Mouse (Mus musculus) gastrocnemius, postnatal 10 days (tissue): ENCODE measurements around the gene Il17rb. TPM values are rescaled to one million over a fixed set of nuclear protein-coding genes. Genes with fewer than 3 reads are reported as not detected.
A peak's percentile ranks its signal among the peaks of the same experiment; 100 is the strongest.

ENCODE experiments used
- DNase-seq: peaks from one replicate; pipeline ENCODE4 v3.0.0; 2021; ENCODE audit warnings: mixed read lengths
- total RNA-seq, 2 experiments: library from RNA; stranded (reverse); gene quantifications; 2 replicates each; pipeline ENCODE4 v1.2.3; 2021

Il17rb gene
- total RNA-seq, 2 experiments from 2014 or later: 0.16 TPM; not detected in 1

DNA sequence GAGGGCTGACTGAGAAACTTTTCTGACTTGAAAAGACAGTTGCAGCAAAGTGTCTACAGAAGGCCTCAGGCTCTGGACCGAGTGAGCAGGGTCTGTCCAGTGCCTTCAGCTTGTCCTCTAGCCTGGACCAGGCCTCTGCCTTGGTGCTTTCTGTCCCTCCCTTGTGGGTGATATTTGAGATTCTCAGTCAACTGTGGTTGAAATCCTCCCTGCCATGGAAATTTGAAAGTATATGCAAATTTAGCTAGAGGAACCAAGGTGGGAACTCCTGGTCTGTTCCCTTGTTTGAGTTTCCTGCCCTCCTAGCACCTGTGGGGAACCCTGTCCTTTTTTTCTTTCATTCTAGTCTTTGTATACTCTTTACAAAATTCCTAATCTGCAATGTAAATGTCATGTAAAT lies 6.3 kb upstream of the Il17rb start:
- no peak for DNase-seq

DNA sequence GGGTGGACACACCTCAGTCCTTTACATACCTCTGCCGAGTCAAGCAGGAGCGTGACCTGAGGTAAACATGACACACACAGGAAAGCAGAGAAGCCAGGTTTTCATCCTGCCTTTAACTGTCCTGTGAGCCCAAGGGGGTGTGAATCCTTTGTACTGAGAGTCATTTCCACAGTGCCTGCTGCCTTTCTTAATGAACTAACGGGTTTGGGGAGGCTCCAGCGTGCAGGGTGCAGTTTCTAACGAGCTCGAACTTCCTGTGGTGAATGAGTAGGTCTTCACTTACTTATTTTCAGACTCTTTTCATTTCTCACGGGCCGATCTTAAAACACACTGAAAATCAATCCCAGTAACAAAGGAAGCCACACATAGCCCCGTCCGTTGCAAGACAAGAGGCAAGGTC lies 5.8 kb upstream of the Il17rb start:
- DNase-seq: no peak

DNA sequence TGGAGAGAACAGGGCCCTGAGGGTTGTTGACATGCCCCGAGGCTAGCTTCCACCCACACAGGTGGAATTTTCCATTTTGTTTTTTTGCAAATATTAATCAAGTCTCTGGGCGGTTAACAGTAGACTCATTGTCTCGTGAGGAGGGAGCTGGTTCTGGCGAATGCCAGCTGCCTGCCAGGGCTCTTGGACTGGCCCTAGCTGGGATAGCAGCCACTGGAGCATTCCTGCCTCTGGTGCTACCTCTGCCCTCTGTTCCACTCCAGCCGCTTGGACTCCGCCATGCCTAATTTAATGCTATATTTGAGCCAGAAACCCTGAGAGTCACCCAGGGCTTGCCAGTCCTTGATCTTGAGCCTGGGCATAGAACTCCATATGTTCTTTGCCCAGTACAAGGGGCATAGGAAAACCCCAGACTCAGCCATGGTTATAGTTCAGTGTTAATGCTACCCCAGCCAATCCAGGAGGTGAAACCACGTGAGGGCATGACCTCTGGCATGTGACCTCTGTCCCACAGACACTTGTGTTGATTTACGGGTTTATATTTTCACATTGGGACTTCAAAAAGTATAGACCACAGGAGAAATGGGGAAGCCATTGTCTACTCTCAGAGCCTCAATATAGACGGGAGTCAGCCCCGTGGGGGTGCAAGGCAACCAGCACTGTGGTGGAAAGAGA lies 3.3 kb upstream of the Il17rb start:
- no peak for DNase-seq

DNA sequence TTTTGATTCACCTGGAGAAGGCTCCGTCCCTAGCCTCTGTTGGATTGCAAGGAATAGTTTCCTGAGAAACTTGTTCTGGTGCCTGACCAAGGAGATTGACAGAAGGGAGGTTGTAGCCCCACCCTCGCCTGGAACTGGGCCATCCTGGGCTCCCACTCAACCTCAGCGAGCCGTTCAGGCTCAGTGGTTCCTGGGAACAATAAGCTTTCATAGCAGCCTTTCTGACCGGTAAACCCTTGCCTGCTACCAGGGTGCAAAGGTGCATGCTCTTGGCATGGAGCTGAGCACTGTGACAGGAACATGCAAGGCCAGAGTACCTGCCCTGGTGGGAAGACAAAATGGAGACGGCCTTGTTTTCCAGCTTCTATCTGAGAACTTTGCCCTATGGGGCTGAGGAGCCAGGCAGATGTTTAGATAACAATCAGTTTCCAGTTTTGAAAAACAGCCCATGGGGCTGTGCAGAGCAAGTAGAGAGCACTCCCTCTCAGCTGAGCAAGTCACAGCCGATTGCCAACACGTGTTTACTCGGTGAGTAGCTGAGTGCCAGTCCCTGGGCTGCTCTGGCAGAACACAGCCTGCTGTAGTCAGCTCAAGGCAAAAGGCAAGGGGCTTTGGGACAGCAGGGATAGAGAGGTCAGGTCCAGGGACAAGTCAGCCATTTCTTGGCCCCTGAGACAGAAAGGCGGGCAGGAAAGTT lies 1.3 kb upstream of the Il17rb start:
- peak; percentile 73 for DNase-seq

DNA sequence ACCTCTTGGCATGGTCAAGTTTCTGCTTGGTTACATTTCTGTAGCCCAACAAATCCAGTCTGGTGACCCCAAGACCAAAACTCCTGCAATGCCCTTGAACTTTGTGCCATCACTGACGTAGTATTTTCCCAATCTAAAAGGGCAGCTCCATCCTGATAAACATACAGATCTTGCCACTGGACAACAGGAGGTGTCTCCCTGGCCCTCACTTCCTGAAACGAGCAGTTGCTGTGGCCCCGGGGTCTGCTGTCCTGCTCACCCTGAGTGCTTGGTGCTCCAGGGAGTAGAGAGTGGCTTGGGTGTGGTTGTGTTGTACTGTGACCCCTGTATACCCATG lies 9.3 kb downstream of the Il17rb start:
- DNase-seq: no peak

DNA sequence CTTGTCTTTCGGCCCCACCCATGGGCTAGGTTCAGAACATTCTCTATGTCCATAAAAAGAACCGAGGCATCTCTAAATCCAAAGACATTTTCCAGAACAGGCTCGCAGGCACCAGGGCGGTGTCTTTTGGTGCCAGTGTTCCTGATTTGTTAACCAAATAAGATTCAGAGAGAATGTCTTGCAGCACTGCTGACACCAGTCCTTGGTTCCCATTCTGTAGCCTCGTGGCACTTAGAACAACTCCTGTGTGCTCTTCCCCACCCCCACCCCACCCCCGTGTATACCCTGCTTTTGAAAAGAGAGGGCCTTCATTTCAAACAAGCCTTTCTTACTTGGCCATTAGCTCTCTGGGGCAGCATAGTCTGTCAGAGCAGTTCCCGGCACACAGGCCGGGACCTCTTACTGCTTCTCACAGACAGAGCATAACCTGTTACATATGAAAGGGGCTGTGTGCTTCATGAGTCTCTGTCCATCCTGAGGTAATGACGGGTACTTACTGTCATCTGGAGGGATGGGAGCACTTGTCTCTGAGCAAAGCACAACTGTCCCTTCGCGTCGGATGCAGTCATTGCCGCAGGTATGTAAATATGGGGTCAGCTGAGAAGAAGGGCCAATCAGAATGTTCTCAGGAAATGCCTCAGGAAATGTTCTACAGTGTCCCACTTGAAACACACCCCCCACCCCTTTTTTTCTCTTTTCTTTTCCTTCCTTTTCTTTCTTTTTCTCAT lies 9.8 kb downstream of the Il17rb start:
- DNase-seq: no peak

DNA sequence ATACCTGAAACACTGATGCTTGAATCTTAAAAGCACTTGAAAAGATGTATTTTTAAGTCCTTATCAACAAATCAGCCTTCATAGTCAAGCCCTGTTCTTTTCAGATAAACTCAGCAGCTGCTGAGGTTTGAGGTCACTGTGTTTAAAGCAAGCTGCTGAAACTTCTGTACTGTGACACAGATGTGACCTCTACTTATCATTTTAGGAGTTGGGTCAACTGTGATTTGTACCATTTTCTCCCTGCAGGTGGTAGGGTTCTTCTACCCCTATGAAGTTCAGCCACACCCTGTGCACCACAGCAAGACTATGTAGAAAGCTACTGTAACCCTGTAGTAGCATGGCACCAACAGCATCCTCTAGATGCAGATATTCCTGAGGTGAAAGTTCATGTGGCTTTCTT lies 11.4 kb downstream of the Il17rb start:
- no peak for DNase-seq

DNA sequence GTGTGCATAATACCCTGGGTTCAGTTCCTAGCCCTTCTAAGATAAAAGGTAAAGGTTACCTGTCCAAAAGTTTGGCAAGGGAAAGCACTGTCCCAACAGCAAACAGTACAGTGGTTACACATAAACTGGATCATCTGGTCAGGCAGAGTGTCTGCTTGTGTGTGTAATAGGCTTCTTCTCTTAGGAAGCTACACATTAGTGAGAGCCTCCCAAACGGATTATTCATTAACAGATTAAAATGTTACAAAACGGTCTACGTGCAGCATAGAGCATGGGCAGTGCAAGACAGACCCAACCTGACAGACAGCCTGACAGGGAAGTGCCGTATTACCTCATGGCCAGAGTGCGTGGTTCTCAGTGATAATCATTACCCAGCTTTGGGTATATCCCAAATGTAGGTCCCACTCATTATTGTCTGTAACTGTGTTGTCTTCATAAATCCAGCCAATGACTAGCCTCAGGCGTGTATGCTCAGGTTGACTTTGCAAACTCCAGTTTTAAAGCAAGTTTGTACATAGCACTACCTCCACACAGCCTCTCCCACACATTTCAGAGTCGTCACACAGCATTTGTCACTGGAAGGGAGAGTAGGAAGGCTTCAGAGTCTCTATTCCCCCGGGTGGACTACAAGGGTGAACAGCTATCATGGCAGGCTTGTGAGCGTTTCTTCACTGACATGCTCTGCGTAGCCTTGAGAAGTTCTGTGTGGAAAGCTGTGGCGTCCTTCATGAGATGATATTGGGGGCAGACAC lies 12.5 kb downstream of the Il17rb start:
- DNase-seq: no peak

DNA sequence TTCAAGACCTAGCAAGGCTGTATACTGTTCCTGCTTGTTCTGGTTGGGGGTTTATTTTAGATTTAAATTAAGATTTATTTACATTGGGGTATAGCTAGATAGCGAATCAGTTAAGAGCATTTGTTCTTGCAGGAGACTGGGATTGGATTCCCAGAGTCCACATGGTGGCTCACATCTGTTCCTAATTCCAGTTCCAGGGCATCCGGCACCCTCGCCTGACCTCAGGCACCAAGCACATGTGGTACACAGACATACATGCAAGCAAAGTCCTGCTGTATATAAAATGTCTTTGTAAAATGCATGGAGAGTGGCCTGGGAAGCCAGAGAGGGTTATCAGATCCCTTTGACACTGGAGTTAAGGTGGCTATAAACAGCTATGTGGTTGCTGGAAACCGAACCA lies 13.7 kb downstream of the Il17rb start:
- no peak for DNase-seq

DNA sequence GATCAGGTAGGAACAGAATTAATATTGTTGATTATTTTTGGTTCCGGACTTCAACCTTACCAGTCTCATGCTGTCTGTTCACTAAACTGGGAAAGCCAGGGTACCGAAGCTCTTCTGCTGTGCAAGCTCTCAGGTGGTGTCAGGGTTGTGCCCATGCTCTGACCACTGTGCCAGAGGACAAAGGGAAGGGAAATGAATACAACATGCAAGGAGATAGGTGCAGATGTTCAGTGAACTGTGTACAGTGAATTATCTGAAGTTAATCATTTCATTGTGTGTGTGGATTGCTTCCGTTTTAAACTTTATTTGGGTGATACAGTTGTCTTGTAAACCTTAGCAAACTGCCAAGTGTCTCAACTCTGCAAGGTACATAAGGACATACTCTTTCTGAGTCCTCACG lies 20.4 kb downstream of the Il17rb start:
- DNase-seq: no peak

DNA sequence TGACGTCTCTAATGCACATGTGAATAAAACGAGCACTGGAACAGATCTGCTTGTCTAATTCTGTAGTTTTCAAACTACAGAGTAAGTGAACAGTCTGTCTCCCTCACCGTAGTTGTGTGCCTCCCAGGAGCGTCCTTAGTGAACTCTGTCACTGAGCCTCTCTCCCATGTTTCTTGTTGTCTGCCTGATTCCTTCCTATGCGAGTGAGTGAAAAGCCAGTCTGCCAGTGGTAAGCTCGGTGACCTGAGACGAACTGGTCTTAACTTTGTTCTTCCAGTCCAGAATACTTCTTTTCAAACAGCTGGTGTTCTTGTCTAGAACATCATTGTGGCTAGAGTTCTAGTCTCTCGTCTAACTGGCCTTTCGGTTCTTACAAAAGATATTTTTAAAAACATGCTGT lies 21.0 kb downstream of the Il17rb start:
- DNase-seq: no peak

DNA sequence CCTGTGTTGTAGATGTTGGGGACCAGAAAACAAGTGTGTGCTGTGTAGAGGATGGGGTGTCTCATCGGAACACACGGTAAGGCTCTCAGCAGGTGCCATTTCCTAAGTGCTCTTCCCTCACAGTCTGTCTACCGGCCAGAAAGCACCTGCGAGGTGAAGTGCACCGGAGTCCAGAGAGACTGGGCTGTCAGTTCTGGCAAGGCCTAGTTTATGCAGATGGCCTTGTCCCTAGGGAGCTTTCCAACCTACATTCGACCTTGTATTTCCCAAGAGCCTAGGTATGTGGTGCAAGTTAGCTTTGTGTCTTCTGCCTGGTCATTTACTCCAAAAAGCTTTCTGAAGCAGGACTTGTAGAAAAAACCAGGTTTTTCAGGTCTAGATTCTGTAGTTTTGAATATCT lies 21.4 kb downstream of the Il17rb start:
- DNase-seq: no peak

DNA sequence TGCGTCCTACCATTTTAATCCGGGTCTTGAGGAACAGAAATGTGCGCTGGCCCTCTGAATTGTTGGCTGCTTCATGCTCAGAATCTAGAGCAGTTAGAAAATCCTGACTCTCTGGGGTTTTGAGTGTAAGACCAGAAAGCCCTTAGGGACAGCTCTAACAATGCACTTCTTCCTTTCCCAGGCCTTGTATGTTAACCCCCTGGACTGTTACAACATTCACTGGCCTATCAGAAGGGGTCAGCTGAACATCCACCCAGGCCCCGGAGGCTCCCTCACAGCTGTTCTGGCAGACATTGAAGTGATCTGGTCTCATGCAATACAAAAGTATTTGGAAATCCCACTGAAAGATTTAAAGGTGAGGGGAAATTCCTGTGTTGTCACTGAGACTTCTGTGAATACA lies 22.6 kb downstream of the Il17rb start:
- no peak for DNase-seq

DNA sequence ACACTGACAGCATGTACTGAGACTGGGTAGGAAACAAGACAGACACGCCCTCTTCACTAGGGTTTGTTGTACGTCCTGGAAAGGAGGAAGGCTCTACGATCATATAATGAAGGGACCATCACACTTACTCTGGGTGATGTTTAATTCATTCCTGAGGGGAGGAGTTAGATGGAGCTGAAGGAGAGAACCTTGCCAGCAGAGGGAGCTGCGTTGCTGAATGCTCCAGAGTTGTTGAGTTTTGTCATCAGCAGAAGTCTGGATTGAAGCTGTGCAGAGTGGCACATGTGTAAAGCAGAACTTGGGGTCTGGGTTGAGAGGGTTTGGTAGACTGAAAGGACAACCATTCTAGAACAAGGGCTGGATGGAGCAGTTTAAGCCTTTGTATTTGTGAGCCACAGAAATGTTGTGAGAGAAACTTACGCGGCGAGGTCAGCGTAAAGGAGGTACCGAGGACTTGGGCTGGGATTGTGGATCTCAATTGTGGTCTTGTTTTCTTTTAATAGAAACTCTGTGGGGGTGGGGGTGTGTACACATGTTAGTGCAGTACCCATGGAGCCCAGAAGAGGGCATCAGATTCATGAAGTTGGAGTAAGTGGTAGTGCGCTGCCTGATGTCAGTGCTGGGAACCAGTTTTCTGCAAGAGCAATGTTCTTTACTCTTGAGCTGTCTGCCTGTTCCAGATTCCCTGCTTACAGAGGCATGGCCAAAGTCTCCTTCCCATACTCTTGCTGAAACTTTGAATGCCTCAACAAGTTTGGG lies 28.1 kb downstream of the Il17rb start:
- no peak for DNase-seq

DNA sequence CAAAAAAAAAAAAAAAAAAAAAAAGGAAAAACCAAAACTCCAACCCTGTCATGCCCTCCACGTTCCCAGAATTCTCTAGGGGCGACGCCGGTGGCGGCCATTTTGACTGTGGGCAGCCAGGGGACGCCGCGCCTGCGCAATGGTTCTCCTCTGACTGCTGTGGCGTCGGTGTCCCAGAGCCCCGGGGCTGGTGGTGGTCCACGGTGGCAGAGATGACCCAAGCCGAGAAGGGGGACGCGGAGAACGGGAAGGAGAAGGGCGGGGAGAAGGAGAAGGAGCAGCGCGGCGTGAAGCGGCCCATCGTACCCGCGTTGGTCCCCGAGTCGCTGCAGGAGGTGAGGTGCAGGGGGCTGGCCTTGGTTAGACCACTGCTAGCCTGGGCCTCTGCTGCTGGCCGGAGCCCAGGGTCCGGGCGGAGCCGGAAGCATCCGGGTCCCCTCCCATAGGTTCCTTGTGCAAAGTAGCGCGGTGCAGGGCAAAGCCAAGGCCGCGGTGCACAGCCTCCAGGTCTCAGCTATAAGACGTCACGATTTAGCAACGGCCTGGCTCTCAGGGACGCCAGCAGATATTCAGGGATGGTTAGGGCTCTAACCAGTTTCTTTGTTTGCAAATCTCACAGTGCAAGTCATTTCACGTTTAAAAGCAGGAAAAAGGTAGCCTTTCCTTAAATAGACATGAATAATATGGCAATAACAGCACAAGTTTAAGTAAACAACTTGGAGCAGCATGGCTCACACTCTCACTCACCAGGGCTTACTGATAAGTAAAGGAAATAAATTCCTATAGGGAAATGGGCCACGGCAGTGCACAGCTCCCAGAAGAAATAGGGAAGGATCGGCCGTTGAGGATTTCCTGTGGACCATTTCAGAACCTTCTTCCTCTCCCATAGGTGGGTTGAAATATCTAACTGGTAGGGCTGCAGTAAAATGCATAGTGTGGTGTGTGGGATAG lies 30.2 kb downstream of the Il17rb start, which contains the start of gene Actr8:
Gene Actr8 (plus strand): TSS at position 84 of the 951 bp plus-strand sequence.
- DNase-seq: peak; percentile 95

DNA sequence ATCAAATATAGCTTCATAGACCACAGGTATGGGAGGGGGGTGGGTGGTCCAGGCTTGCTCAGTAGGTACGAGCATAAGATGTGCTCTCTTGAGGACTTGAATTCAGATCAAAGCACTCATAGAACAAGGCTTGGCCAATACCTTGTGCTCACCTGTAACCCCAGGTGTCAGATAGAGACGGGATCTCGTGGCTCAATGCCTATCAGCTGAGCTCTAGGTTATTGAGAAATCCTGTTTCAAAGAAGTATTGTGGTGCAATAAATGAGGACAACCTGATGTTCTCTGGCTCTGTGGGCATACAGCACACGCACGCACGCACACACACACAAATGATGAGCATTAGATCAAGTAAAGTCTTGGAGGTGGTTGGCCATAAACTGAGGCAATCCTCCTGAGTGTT lies 31.8 kb downstream of the Il17rb start:
- DNase-seq: no peak

DNA sequence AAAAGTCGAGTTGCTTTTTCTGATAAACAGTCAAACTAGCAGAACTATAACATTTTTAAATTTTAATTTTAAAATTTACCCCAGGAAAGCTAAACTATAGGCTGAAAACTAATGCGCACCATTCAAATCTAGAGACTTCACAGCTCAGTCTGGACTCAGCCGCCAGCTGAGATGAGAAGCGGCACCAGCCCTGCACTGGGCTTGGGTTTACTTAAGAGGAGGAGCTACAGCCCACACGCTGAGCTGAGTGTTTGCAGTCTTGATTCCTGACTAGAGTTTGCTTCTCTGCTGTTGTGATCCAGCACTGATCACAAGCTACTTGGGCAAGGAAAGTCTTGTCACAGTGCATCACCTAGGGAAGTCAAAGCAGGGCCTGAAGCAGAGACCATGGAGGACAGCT lies 36.7 kb downstream of the Il17rb start:
- no peak for DNase-seq

DNA sequence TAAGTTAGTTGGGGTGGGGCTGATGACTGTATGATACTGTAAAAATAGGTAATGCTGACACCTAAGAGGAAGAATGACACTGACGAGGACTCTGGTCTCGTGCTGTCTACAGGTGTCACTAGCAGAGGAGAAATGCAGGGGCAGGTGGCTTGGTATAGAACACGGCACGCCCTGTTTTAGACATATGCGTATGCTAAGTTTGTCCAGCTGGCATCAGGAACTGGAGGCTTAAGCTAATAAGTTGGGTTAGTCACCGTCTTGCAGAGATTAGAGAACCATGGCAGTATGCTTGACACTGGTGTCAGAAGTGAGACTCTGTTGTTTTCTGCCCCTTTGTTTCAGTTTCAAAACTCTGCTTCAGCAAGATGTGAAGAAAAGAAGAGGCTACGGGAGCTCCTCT lies 37.2 kb downstream of the Il17rb start:
- DNase-seq: no peak

DNA sequence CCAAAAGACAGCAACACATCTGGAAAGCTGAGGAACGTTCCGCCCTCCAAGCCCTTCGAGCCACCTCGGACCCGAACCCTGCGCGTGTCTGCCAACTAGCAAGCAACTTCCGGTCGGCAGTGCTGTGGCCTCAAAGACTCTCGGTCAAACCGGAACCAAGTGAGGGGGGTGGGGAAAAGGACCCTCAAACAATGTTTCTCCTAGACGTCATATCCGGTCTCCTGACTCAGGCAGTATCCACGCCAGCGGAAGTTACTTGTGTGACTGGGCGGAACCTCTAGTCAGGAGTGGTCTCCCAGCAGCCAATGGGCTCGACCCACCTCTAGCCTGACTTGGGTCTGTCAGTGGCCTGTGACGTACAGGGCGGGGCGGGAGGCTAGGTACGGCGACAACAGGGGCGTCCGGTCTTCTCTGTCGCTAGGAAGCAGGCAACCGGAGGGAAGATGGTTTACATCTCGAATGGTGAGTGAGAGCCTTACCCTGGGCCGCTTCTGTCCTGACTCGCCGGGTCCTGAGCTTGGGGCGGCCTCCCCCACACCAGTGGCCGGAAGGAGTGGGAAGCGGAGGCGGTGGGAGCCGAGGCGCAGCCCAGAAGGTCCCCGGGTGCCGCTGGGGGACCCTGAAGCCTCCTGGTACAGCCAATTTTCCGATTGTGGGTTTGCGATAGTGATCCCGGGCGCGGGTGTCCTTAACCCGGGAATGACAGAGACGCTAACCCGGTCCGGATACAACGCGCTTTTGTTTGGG lies 40.4 kb downstream of the Il17rb start, which contains the start of gene Selenok:
Gene Selenok (plus strand): TSS at position 234 of the 747 bp plus-strand sequence.
- DNase-seq: peak; percentile 85

DNA sequence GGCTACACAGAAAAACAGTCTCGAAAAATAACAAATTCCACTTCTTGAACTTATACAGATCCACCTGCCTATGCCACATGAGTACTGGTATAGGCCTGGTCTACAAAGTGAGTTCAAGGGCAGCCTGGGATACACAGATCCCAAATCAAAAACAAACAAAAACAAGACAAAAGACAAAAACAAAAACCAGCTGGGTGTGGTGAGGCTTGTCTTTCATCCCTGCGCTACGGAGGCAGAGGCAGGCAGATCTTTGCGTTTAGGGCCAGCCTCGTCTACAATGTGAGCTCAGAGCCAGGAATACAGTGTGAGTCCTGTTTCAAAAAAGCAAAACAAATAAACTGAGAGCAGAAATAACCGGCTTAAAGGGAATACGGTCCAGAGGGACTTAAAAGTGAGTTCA lies 41.1 kb downstream of the Il17rb start:
- DNase-seq: no peak
